Mouse (Mus musculus): ENCODE results near the gene Aco1.

The Aco1 gene

DNA sequence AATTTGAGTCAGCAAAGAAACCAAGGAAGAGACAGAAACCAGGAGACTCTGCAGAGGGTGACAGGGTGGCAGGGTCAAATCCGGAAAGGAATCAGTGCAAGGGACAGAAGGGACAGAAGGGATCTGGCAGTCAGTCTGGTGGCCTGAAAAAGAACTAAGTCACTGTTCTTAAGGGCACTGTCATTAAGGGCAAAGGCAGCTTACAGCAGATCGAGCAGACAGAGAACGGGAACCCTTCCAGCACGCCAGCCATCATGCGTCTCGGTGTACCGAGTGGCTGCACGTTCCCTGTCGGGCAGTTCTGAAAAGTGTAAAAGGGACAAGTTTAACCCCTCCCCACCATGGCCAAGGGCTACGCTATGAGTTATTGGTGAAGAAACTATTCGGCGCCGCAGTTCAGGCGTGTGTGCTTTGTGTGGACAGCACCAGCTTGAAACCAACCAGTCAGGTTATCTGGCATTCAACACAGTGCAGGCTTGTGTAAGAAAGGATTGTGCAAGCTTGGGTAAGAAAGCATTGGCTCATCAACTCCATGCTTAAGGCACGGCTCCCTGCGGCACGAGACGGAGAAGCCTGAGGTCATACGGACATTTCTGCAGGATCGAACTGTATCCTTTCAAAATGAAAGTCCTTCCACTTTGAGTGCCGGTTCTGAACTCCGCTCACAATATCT is 62.5 kb downstream of the Aco1 start:
- in situ Hi-C loops (cut with MboI, MseI), result no loop called here

DNA sequence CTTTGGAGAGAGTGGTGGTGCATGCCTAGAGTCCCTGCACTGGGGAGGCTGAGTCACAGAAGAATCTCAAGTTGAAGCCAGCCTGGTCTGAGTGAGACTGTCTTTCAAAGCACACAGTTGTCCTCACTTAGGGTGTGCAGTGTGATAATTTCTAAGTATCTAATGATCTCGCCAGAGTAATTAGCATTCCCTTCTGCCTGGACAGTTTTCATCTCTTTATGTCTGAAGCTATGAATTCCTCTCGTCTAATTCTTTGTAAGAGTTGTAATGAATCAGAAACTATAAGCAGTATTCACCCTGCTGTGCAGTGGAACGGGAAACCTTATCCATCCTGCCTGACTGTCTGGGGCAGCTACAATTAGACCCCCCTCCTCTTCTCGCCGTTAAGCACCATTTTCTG is 64.8 kb downstream of the Aco1 start:
- in situ Hi-C loops (cut with MboI, MseI), result no loop called here

DNA sequence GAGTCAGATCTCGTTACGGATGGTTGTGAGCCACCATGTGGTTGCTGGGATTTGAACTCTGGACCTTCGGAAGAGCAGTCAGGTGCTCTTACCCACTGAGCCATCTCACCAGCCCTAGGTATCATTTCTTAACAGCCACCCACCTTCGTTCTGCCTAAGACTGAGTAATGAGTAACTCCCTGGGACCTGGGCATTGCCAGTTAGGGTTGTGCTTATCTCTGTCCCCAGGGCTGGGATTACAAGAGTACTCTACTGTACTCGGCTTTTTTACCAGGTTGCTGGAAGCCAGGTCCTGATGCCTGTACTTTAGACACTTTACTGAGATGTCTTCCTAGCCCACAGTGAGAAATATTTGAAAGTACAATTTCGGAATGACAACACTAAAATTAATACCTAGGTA is 69.3 kb downstream of the Aco1 start:
- in situ Hi-C loops (cut with MboI, MseI), result no loop called here

DNA sequence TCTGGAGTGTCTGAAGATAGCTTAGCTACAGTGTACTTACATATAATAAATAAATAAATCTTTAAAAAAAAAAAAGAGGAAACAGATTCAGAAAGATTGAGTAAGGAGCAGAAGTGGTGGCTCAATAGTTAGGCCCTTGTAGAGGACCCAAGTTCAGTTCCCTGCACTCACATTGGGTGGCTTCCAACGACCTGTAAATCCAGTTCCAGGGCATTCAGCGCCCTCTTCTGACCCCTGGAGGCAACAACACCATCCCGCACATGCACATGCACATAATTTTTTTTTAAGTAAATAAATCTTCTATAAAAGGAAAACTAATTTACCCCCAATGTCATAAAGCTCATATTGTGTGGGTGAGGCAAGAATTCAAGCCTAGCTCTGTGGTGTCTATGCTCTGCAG is 75.0 kb downstream of the Aco1 start:
- in situ Hi-C loops (cut with MboI, MseI), result no loop called here

DNA sequence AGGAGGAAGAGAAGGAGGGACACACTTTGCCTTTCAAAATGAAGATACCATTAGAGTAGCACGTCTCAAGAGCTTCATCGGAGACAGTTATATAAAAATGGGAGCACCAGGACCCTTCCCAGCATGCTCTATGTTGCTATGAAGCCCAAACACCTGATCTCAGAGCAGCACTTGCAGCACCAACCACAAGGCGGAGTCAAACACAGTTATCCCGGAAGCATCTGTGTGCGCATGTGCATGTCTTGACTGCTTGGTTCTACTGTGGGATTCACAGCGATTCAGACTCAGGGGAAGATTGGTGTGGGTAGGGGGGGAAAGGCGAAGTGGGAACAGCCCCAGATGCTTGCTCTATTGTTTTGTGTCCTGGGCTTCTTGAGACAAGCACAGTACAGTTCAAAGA is 75.5 kb downstream of the Aco1 start:
- in situ Hi-C loops (cut with MboI, MseI), result no loop called here

DNA sequence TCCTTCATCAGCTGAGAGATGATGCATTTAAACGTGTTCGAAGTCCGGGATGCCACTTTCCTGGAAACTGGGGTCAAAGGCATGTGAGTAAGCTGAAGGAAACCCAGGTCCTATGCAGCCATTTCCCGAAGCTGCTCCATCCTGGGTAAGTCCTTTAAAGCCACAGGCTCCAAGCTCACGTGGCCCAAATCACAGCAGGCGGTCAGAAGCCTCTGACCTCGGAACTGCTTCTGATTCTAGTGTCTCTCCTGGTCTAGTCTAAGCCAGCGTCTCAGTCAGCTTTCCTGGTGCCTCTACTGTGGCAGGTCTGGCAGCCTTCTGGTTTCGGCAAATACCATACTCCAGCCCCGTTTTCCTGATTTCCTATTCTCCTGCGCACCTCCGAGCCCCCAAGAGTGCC is 77.6 kb downstream of the Aco1 start:
- in situ Hi-C loops (cut with MboI, MseI), result no loop called here

DNA sequence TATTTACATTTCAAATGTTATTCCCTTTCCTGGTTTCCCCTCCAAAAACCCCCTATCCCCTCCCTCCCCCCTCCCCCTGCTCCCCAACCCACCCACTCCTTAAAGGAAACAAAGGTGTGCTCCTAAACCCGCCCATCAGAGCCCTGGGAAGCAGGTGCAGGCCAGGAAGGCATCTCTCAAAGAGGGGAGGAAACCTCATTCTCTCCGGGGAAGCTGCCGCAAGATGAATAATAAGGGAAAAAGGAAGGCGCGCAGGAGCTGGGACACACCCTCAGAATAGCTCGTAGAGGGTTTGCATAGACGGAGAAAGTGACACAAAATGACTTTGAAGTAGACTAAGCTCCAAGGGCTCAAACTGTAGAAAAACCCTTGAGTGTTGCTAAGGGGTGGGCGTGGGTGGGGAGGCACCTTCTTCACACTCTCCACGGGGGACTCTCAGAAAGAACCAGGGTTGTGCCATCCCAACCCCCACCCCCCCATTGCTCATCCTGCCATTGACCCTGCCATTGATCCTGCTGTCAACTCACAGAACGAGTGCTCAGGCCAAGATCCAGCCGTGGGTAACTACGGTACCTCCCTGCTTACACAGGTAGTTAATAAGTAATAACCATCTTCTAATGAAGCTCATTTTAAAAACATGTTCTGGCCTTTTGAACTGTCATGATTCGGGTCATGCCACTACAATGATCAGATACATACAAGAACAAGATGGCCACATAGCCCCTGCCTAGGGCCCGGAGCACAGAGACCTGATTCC is 78.3 kb downstream of the Aco1 start:
- in situ Hi-C loops (cut with MboI, MseI), result no loop called here

DNA sequence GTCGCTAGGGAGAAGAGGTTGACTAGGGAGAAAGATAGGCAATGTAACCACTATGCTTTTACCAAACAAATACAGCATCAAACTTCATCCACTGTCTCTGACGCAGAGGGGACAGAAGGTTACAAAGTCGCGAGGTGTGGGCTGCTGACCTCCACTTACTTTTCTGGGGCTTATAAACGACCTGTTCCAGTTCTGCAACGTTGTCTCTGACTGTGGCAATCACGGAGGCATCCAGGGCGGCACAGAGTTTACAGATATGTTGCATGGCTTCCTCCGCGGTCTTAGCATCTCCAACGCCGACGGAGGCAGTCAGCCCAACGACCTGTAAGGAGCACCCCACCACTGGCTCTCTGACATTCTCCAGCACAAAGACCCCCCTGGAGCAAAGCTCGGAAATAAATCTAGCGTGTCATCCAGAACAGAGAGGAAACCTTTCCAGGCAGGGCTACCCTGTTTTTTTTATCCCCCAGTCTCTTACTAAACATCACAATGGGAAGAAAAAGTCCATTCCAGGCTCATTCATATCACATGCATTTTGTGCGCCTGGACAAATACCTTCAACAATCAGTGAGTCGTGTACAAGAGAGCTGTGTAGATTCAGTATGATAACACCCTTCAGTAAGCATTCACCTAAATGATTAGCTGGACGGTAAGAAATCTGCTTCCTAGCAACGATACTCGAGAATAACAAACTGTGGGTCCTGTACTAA is 79.2 kb downstream of the Aco1 start:
- in situ Hi-C loops (cut with MboI, MseI), result no loop called here

DNA sequence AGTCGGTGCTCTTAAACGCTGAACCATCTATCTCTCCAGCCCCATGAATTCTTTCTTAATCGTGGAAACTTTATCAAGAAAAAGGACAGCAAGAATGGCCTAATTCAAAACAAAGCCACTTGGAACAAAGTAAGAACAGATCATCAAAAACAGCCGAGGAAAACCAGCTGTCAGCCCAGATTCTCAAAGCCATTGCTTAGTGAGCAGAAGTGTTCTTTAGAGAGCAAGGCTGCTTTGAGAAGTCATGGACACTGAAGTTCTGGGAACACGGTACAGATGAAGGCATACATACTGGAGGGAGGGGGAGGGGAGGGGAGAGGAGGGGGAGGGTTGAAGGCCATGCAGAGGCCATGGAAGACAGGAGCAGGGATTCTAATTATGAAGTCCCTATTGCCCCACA is 83.2 kb downstream of the Aco1 start:
- in situ Hi-C loops (cut with MboI, MseI), result no loop called here

DNA sequence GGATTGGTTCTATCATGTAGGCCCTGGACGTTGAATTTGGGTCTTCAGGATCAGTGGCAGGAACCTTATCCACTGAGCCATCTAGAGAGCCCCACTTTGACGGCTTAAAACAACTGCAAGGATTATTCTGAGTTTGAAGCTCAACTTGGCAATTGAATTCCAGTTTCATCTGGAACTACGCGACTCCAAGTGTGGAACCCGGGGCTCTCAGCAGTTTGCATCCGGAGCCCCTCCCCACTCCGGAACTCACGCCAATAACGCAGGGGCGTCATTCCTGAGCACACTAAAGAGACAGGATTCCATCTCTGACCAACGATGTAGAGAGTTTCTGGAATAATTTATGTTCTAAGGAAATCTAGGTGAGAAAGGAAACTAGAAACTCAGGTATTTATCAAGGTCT is 84.2 kb downstream of the Aco1 start:
- in situ Hi-C loops (cut with MboI, MseI), result no loop called here

DNA sequence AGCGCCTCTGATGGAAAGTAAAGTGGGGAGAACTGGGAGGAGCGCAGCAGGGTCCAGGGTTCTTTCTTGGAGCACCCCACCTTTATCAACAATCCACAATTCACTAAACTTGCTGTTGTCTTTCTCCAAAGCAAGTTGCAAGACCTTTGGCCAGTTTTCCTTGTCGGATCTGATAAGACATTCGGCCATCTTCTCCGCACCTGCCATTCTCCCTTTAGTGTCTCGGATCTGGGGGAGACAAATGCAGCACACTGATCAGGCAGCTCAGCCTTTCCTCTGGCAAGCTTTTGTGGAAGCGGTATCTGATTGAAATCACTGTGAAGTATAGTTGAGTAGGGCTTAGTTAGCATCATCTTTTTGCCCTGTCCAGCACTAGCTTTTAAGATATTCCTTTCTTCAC is 85.0 kb downstream of the Aco1 start:
- in situ Hi-C loops (cut with MboI, MseI), result no loop called here

DNA sequence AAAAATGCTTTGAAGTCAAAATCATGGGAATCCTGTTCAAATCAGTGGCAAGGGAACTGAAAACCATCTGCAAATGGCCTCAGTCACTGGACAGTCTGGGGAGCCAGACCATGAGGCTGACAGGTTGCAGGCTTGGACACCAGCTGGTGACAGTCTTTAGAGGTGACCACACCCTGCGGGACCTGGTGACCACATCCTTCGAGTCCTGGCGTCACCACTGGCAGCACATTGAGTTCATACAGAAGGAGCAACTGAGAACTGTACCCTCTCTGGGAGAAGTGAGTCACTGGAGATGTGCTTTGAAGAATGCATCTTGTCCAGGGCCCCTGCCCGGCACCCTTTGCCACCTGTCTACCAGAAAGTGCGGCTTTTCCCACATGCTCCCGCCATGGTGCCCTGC is 86.8 kb downstream of the Aco1 start:
- in situ Hi-C loops (cut with MboI, MseI), result loop anchor here (5.0 kb wide), 1 partner anchor 38 kb away; the partner anchor contains the start of genes Smim27 and Topors

DNA sequence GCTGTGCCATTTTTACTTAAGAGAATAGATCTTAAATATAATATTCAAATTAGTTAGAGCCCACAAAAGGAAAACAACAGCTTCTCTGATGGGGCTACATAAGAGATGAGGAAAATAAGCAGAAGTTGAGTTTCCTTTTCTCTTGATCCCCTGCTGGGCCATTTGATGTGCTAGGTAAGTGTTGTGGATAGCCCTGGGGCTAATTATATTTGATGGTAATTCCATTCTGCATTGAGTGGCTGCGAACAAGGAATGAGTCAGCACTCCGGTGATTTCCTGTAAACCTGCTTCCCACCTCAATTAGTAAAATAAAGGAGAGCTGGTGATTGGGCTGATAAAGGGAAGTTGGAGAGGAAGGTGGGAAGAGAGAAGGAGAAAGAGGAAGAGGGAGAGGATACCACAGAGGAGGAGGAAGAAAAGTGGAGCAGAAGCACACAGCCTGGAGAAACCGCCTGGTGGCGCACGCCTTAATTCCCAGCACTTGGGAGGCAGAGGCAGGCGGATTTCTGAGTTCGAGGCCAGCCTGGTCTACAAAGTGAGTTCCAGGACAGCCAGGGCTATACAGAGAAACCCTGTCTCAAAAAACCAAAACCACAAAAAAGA is 90.3 kb downstream of the Aco1 start:
- in situ Hi-C loops (cut with MboI, MseI), result loop anchor here (5.0 kb wide), 1 partner anchor 34 kb away; the partner anchor contains the start of genes Smim27 and Topors

DNA sequence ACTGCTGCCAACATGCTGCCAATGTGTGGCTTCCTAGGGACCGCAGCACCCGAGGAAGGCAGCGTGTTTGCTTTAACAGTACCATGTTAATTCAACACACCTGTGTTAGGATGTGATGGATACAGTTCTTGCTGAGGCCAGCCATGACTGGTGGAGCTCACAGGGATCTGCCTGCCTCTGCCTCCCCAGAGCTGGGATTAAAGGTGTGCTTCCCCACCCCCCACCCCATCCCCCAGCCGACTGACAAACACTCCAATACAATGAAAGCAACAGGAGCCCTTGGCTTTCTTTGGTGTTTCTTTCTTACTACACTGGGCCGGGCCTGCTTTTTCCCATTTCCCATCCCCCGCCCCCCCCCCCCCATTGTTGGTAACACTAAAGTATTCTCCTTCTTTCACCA is 91.4 kb downstream of the Aco1 start:
- in situ Hi-C loops (cut with MboI, MseI), result loop anchor here (5.0 kb wide), 1 partner anchor 33 kb away; the partner anchor contains the start of genes Smim27 and Topors

DNA sequence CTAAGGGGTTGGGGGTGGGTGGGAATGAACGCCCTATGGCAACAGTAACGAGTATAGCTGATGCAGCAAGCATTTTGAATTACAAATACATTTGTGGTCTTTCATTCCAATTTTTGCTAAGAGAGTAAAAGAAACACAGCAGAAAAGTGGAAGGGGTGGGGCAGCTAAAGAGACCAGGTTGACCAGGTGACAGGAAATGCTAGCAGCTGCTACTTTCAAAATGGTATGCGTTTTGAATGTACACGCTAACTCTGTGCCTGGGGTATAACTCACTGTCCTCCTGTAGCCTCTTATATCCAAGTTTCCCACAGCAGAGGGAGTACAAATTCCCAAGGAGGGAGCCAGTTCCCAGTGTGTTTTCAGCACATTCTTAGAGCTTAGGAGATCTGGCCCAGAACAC is 93.9 kb downstream of the Aco1 start:
- in situ Hi-C loops (cut with MboI, MseI), result no loop called here

DNA sequence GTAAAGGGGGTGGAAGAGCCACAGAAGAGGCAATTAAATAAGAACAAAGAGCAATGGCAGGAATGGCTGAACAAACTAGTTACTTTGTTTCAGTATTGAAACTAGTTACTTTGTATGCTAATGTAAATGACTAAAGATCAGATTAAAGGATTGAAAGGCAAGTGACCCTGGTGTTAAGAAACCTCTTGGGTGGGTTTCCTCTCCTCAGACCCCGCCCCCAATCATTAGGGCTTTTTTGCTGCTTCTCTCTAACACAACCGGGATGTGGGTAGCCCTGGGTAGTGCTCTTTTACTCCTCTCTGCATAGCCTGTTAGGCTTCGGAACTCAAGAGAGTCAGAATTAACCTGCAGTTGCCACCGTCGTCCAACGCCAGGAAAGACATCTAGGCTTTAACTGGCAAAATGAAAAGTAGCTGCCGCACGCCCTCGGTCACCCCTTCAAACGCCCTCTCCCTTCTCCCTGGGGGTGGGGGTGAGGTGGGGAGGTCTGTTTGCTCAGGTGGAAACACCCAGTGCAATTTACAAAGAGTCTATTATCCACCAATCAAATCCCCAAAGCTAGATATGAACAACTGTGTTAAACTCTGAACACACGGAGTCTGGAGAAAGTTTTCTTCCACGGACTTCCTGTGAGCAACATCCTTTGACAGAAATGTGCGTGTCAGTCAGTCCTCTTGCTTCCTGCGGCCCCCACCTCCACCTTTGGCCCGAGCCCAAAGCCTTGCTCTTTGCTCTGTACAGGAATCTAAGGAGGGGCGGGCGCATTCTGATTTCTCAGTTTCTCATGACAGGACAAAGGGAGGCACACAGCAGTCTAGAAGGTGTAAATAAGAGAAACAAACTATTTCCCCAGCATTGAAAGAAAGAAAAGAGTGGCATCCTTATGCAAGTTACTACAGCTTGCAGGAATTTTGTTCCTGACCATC is 95.9 kb downstream of the Aco1 start:
- in situ Hi-C loops (cut with MboI, MseI), result no loop called here

DNA sequence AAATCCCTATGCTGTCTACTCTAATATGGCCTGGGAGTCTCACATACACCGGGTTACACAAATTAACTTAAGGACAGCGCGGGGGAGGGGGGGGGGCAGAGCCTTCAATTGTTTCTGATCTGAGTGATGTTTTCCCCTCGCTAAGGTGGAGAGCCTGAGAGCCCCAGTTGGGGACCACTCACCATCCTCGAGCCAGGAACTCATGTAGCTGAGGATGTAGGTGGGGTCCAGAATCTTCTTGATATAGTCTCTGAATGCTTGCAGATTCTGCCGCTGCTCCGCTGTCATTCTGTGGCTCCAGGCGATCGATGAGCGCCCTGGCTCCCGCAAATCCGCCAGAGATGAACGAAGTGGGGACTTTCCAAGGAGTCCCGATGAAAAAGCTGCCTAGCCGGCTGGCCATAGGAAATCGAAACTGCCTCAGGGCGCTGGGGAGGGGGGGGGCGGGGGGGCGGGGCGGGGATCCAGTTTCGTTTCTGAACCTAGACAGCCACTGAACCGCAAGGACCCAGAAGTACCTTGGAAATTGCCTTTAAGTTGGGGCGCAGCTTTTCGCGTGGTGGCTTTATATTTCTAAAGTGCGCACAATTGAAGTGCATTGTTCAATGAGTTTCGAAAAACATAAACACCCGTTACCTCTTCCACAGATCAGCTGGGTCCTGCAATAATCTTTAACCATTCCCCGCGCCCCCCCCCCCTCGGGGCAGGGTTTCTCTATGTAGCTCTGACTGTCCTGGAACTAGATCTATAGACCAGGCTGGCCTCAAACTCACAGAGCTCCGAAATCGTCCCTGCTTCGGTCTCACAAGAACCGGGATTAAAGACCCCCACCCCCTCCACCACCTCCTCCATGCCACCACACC is 96.8 kb downstream of the Aco1 start, which contains the start of gene Ddx58:
Gene Ddx58, minus strand, starts transcription at position 420 of the 863 bp plus-strand sequence.
- in situ Hi-C loops (cut with MboI, MseI), result no loop called here

DNA sequence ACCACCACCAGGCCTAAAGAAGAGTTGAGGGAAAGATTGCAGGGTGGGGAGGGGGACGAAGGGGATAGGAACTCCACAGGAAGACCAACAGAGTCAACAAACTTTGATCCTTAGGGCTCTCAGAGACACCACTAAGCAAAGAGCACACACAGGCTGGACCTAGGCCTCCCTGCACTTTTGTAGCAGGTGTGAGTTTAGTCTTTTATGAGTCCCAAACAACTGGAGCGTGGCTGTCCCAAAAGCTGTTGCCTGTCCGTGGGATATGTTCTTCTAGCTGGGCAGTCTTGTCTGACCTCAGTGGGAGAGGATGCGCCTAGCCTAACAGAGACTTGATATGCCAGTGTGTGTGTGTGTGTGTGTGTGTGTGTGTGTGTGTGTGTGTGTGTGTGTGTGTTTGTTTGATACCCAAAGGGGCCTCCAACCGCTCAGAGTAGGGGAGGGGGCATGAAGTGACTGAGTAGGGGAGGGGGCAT is 97.4 kb downstream of the Aco1 start:
- in situ Hi-C loops (cut with MboI, MseI), result no loop called here

DNA sequence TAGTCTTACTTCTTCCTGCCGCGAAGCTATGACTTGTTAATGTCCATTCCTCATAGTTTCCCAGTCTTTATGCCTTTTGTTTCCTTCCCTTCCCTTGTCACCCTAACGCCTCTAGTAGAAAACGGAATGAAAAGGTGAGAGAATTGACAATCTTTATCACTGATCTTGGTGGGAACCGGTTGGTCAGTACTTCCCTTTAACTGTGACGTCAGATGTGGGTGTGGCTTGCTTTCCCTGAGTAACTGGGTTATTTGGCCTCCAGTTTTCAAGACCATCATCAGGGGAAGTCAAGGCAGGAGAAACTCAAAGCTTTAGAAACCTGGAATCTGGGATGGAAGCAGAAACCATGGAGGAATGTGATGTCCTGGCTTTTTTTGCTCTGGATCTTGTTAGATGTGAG is 99.0 kb downstream of the Aco1 start:
- in situ Hi-C loops (cut with MboI, MseI), result no loop called here

DNA sequence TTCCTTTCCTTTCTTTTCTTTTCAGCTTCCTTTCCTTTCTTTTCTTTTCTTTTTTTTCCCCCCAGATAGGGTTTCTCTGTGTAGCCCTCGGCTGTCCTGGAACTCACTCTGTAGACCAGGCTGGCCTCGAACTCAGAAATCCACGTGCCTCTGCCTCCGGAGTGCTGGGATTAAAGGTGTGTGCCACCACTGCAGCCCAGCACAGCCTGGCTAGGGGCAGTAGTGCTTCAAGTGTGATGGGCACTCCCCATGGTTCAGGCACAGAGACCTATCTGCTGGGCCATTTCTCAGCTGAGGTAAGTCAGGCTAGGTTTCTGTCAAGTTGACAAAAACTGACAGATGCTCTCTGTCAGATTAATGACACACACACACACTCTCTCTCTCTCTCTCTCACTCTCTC is 100.1 kb downstream of the Aco1 start:
- in situ Hi-C loops (cut with MboI, MseI), result no loop called here

All from T-helper 1 cell (primary cell).